Mouse (Mus musculus): ENCODE results near the gene Rad23a.
A peak's percentile ranks its signal among the peaks of the same experiment; 100 is the strongest.

Gene Rad23a

GRCm38 (mm10) chr8:84846094-84846721 is 5.7 kb upstream of the Rad23a start:
- TF ChIP-seq NANOG (IDR thresholded peaks at IDR 0.05; ENCODE audit: borderline replicate concordance, low read length): no peak
- no peak for TF ChIP-seq CTCF (conservative IDR thresholded peaks at IDR 0.05; ENCODE audit: low read length)
- TF ChIP-seq POU5F1 (IDR thresholded peaks at IDR 0.05; ENCODE audit: borderline replicate concordance, low read length): no peak
- no peaks in the 10 kb centered on the region for H3K27me3 ChIP-seq (ENCODE audit: insufficient read depth, low read length)
- peaks cover 50% of the 10 kb centered on the region for H3K4me1 ChIP-seq (replicated peaks; ENCODE audit: low read depth, low read length)
- no peaks in the 10 kb centered on the region for H3K9me3 ChIP-seq (ENCODE audit: low read length)
- peak overlapping the region; percentile 100 for H3K4me3 ChIP-seq (replicated peaks; ENCODE audit: low read length)
- peaks cover 51% of the 10 kb centered on the region for H3K36me3 ChIP-seq (ENCODE audit: insufficient read depth, low read length)

GRCm38 (mm10) chr8:84845355-84846093 is 5.1 kb upstream of the Rad23a start:
- Histone ChIP-seq H3K4me3 (replicated peaks; ENCODE audit: low read length) (peak overlapping the region; percentile 100), H3K27me3 (ENCODE audit: insufficient read depth, low read length) (no peaks in the 10 kb centered on the region), H3K36me3 (ENCODE audit: insufficient read depth, low read length) (peaks cover 55% of the 10 kb centered on the region), H3K9me3 (ENCODE audit: low read length) (no peaks in the 10 kb centered on the region), H3K4me1 (replicated peaks; ENCODE audit: low read depth, low read length) (peaks cover 50% of the 10 kb centered on the region)
- TF ChIP-seq POU5F1 (IDR thresholded peaks at IDR 0.05; ENCODE audit: borderline replicate concordance, low read length) (no peak), CTCF (conservative IDR thresholded peaks at IDR 0.05; ENCODE audit: low read length) (no peak), NANOG (IDR thresholded peaks at IDR 0.05; ENCODE audit: borderline replicate concordance, low read length) (no peak)

- TF ChIP-seq CTCF (conservative IDR thresholded peaks at IDR 0.05; ENCODE audit: low read length): no peak
- TF ChIP-seq POU5F1 (IDR thresholded peaks at IDR 0.05; ENCODE audit: borderline replicate concordance, low read length): no peak
- no peak for TF ChIP-seq NANOG (IDR thresholded peaks at IDR 0.05; ENCODE audit: borderline replicate concordance, low read length)
- Histone ChIP-seq H3K27me3 (ENCODE audit: insufficient read depth, low read length) (no peaks in the 10 kb centered on the region), H3K36me3 (ENCODE audit: insufficient read depth, low read length) (peaks cover 56% of the 10 kb centered on the region), H3K4me3 (replicated peaks; ENCODE audit: low read length) (peak overlapping the region; percentile 100), H3K9me3 (ENCODE audit: low read length) (no peaks in the 10 kb centered on the region), H3K4me1 (replicated peaks; ENCODE audit: low read depth, low read length) (peaks cover 53% of the 10 kb centered on the region)
Measured at GRCm38 (mm10) chr8:84844397-84845070, 4.1 kb upstream of the Rad23a start.

GRCm38 (mm10) chr8:84841514-84841913 is 1.0 kb upstream of the Rad23a start:
- Histone ChIP-seq H3K4me3 (replicated peaks; ENCODE audit: low read length) (no peak overlapping the region), H3K4me1 (replicated peaks; ENCODE audit: low read depth, low read length) (peaks cover 69% of the 10 kb centered on the region), H3K27me3 (ENCODE audit: insufficient read depth, low read length) (no peaks in the 10 kb centered on the region), H3K9me3 (ENCODE audit: low read length) (no peaks in the 10 kb centered on the region), H3K36me3 (ENCODE audit: insufficient read depth, low read length) (peaks cover 86% of the 10 kb centered on the region)
- TF ChIP-seq CTCF (conservative IDR thresholded peaks at IDR 0.05; ENCODE audit: low read length) (no peak), NANOG (IDR thresholded peaks at IDR 0.05; ENCODE audit: borderline replicate concordance, low read length) (no peak), POU5F1 (IDR thresholded peaks at IDR 0.05; ENCODE audit: borderline replicate concordance, low read length) (no peak)

GRCm38 (mm10) chr8:84839875-84840247 is 604 bp downstream of the Rad23a start:
- Histone ChIP-seq H3K27me3 (ENCODE audit: insufficient read depth, low read length) (no peaks in the 10 kb centered on the region), H3K9me3 (ENCODE audit: low read length) (no peaks in the 10 kb centered on the region), H3K4me3 (replicated peaks; ENCODE audit: low read length) (peak overlapping the region; percentile 94), H3K4me1 (replicated peaks; ENCODE audit: low read depth, low read length) (peaks cover 70% of the 10 kb centered on the region), H3K36me3 (ENCODE audit: insufficient read depth, low read length) (peaks cover 88% of the 10 kb centered on the region)
- TF ChIP-seq CTCF (conservative IDR thresholded peaks at IDR 0.05; ENCODE audit: low read length) (no peak), POU5F1 (IDR thresholded peaks at IDR 0.05; ENCODE audit: borderline replicate concordance, low read length) (no peak), NANOG (IDR thresholded peaks at IDR 0.05; ENCODE audit: borderline replicate concordance, low read length) (no peak)

- peaks cover 70% of the 10 kb centered on the region for H3K4me1 ChIP-seq (replicated peaks; ENCODE audit: low read depth, low read length)
- H3K4me3 ChIP-seq (replicated peaks; ENCODE audit: low read length): peak overlapping the region; percentile 94
- no peak for TF ChIP-seq CTCF (conservative IDR thresholded peaks at IDR 0.05; ENCODE audit: low read length)
- TF ChIP-seq NANOG (IDR thresholded peaks at IDR 0.05; ENCODE audit: borderline replicate concordance, low read length): no peak
- no peak for TF ChIP-seq POU5F1 (IDR thresholded peaks at IDR 0.05; ENCODE audit: borderline replicate concordance, low read length)
- H3K27me3 ChIP-seq (ENCODE audit: insufficient read depth, low read length): no peaks in the 10 kb centered on the region
- no peaks in the 10 kb centered on the region for H3K9me3 ChIP-seq (ENCODE audit: low read length)
- peaks cover 88% of the 10 kb centered on the region for H3K36me3 ChIP-seq (ENCODE audit: insufficient read depth, low read length)
Measured at GRCm38 (mm10) chr8:84839411-84839810, 1.1 kb downstream of the Rad23a start.

- H3K4me1 ChIP-seq (replicated peaks; ENCODE audit: low read depth, low read length): peaks cover 70% of the 10 kb centered on the region
- TF ChIP-seq CTCF (conservative IDR thresholded peaks at IDR 0.05; ENCODE audit: low read length) (no peak), POU5F1 (IDR thresholded peaks at IDR 0.05; ENCODE audit: borderline replicate concordance, low read length) (no peak), NANOG (IDR thresholded peaks at IDR 0.05; ENCODE audit: borderline replicate concordance, low read length) (no peak)
- H3K27me3 ChIP-seq (ENCODE audit: insufficient read depth, low read length): no peaks in the 10 kb centered on the region
Measured at GRCm38 (mm10) chr8:84838513-84838912, 2.0 kb downstream of the Rad23a start.

GRCm38 (mm10) chr8:84837912-84838470 is 2.5 kb downstream of the Rad23a start:
- H3K36me3 ChIP-seq (ENCODE audit: insufficient read depth, low read length): peaks cover 87% of the 10 kb centered on the region
- no peaks in the 10 kb centered on the region for H3K27me3 ChIP-seq (ENCODE audit: insufficient read depth, low read length)
- peak overlapping the region; percentile 39 for H3K4me3 ChIP-seq (replicated peaks; ENCODE audit: low read length)
- TF ChIP-seq NANOG (IDR thresholded peaks at IDR 0.05; ENCODE audit: borderline replicate concordance, low read length): no peak
- TF ChIP-seq CTCF (conservative IDR thresholded peaks at IDR 0.05; ENCODE audit: low read length): no peak
- no peak for TF ChIP-seq POU5F1 (IDR thresholded peaks at IDR 0.05; ENCODE audit: borderline replicate concordance, low read length)
- H3K4me1 ChIP-seq (replicated peaks; ENCODE audit: low read depth, low read length): peaks cover 70% of the 10 kb centered on the region
- H3K9me3 ChIP-seq (ENCODE audit: low read length): no peaks in the 10 kb centered on the region

More at GRCm38 (mm10) chr8:84838513-84838912, 2.0 kb downstream of the Rad23a start:
- peaks cover 88% of the 10 kb centered on the region for H3K36me3 ChIP-seq (ENCODE audit: insufficient read depth, low read length)
- peak overlapping the region; percentile 39 for H3K4me3 ChIP-seq (replicated peaks; ENCODE audit: low read length)
- H3K9me3 ChIP-seq (ENCODE audit: low read length): no peaks in the 10 kb centered on the region
